Mouse (Mus musculus) cerebellum, adult (tissue): ENCODE results near the gene Gstt4.

Experiments
- ATAC-seq: cut with Nextera tagmentation; 2 replicates; pipeline ENCODE4 v1.9.2; 2017; ENCODE audit warnings: mild to moderate bottlenecking, moderate library complexity, mixed read lengths; ENCODE audit not compliant: insufficient number of reproducible peaks, low FRiP score, low TSS enrichment

Gstt4 gene

DNA sequence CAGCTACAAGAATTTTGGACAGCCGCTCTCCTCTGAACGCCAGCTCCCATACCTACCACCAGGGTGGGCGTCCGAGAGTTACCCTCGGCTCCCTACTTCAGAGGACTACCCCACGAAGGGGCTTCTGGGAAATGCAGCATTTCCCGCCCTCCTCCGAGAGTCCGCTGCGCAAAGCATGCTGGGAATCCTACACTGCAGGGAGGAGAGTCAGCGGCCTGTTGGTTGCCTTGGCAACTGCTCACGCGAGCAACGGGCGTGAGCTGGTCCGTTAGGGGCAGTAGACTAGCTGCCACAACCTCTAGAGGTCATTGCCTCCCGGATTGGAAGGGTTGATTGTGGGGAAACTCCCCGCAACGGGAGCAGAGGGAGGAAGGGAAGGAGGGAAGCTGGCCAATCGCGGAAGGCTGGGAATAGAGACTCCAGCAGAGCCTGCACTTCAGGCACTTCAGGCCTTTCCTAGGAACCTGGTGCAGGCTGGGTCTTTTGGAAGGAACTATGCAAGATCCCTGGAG, 15.0 kb upstream of the Gstt4 start, which contains the start of gene Gstt2:
TSS of gene Gstt2 (minus strand) at position 177 of the 512 bp plus-strand sequence.
- ATAC-seq, result peak; percentile 81

DNA sequence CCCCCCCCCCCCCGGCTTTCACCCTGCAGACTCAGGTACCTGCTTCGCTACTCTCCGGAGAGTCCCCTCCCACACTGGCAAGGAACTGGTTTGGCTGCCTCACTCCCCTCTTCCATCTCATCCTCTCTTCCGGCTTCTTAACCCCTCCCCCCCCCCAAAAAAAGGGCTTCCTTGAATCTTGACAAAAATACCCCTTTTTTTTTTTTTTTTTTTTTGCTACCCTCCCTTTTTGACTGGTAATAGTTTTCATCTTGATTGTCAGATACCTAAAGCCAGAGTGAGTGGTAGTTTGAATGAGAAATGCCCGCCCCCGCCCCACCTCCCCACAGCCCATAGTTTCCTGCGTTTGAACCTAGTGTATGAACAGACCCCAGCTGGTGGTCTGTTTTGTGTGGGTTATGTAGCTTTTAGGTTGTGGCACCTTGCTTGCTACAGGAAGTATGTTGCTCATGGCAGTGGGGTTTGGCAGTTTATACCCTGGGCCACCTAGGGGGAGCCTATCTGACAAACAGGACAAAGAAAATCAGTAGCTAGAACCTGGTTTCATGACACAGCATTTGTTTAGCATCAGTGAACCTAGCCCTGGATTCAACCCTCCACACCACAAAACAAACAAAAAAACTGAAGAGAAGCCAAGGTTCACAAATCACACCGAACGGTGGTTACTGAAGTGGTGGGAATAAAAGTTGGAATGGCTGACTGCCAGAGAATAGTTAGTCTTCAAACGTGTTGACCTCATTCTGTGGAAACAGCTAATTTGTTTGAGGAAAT, 13.6 kb upstream of the Gstt4 start:
- no peak for ATAC-seq

DNA sequence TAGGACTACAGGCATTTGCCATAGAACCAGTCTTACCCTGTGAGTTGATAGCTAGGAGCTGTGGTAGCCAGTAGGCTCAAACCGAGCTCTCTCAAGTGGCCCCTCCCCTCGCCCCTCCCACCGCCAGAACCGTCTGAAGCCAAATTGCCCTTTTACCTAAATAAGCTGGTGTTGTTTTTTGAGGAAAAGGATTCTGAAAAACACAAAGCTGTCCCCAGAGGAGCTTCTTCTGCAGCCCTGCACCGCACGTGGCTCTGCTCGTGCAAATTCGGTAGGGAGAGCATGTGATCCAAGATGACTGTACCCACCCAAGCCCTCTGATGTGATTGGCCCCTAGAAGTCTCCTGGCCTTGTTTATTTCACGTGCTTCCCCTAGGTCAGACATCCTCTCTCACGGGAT, 13.0 kb upstream of the Gstt4 start:
- no peak for ATAC-seq

DNA sequence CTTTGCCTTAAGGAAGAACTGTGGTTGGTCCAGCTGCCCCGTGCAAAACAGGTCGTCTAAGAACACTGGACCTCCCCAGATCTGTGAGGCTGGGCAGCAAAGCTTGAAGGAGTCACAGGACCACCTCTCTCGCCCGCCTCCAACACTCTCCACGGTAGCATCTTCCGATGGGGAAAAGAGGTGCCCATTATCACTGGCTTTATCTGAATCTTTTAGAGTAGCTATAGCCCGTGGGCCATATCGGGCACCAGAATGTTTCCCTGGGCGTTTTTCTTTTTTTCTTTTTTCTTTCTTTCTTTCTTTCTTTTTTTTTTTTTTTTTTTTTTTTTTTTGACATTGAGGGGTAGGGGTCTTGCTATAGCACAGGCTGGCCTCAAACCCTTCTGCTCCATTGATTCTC, 12.4 kb upstream of the Gstt4 start:
- no peak for ATAC-seq

DNA sequence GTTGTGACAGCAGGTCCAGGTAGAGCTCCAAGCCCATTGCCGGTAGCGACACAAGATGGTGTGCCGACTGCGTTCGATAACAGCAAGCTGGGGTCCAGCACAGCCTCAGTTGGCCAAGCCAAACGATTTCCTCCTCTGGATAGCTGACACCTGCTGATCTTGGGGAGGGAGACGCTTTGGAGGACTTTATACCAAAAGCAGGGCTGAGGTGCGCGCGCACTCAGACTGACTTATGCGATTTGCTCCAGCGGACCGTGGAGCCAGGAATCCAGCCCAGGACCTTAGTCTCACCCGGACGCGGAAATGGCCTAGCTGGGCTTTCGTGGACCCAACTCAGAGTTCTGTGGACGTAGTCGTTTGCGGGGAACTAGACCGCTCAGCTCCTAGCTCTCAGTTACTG, 11.9 kb upstream of the Gstt4 start:
- no peak for ATAC-seq

DNA sequence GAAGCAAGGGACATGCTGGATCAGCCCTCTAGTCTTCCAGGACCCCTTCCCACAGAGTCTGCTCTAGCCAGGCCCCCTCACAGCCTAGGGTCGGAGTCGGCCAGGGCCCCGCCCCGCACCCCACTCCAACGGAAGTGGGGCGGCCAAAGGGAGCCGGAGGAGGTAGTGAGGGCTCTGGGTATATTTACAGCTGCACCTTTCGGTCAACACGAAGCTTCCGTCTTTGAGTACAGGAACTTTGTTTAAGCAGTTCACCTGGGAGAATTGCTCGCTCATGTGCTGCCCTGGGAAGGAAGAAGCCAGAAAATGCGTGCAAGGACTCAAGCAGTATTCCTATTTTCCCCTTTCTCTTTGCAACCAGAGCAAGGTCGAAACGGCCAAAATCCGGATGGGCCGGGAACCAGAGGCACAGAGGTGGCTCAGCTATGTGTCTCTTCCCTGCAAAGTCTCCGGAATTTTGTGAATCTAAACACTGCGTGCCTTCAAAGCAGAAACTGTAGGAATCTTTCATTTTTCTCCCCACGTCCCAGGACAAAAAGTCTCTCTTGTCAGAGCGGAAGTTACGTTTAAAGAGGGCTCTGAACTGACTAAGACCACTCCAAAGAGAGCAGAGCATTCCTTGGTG, 11.2 kb upstream of the Gstt4 start:
- no peak for ATAC-seq

DNA sequence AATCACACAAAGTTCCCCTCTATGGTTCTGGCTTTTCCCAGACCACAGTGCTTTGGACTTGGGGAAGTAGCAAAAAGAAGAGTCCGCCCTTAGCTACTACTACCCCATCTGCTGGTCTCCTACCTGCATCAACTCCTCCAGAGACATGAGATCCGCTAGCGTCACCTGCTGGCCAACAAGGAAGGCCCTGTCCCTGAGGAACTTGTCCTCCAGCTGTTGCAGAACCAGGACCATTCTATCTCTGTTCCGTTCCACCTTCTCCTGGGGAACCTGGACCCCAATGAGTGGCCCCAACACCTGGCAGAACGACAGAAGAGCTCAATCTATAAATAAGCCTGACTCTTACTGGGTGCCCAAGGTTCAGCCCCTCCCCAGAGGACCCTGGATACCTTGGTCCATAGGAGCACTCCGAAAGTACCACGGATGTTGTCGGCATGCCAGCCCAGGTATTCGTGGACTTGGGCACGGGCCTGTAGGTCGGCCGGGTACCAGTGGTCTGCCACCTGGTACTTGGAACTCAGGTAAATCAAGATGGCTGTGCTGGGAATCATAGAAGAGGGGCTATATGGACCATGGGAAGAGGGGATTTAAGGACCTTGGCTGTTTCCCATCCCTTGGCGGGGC, 10.0 kb upstream of the Gstt4 start:
- no peak for ATAC-seq

DNA sequence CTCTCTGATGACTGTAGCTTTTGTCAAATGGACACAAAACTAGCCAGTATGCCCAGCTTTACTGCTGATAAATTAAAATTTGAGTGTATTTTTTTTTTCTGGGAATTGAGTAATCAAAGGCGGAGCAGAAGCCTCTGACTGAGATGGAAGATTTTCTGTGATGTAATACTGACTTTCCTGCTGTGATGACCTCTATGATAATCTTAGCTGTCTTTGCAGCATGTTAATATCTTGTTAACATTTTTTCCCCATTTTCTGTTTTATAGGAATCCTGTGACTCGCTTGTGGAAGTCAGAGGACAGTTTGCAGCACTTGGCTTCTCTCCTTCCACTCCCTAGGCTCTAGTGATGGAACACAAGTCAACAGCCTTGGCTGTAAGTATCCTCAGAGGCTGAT, 7.9 kb upstream of the Gstt4 start:
- no peak for ATAC-seq

DNA sequence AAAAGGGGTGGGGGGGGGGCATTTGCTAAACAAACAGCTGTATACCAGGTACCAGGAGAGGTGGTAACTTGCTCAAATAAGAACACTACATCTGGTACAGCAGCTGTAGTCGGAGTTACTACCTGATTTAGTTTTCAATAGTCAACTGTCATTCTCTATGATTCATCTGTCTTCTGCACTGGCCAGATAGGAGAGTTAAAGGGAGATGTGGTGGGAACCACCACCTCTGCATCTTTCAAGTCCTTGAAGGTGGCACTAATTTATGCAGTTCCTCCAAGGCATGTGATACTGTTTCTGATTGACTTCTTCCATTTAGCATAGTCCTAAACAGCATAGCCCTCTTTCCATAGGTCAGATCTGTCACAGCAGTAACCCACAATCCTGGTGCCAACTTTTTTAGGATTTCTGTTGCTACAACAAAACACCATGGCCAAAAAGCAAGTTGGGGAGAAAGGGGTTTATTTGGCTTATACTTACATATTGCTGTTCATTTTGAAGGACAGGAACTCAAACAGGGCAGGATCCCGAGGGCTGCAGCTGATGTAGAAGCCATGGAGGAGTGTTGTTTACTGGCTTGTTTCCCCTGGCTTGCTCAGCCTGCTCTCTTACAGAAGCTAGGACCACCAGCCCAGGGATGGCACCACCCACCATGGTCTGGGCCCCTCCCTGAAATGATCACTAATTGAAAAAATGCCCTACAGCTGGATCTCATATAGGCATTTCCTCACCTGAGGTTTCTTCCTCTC, 7.4 kb upstream of the Gstt4 start:
- ATAC-seq, result no peak

DNA sequence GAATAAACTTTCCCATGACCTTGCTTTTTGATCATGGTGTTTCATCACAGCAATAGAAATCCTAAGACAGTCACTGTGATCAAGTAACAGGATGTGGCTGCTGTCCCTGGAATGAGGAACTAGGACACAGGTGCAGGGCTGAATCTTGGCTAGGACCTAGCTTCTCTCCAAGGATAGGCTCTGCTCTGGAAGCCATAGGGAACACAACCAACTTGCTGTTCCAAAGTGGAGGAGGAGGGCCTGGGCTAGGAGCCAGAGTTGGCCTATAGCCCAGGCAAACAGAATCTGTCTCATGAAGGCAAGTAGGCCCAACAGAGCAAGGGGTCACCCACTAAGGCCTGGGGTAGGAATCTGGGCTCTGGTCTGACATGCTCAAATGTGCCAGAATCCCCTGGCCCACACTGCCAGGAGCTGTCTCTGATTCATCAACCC, 6.2 kb upstream of the Gstt4 start:
- ATAC-seq, result peak; percentile 90

DNA sequence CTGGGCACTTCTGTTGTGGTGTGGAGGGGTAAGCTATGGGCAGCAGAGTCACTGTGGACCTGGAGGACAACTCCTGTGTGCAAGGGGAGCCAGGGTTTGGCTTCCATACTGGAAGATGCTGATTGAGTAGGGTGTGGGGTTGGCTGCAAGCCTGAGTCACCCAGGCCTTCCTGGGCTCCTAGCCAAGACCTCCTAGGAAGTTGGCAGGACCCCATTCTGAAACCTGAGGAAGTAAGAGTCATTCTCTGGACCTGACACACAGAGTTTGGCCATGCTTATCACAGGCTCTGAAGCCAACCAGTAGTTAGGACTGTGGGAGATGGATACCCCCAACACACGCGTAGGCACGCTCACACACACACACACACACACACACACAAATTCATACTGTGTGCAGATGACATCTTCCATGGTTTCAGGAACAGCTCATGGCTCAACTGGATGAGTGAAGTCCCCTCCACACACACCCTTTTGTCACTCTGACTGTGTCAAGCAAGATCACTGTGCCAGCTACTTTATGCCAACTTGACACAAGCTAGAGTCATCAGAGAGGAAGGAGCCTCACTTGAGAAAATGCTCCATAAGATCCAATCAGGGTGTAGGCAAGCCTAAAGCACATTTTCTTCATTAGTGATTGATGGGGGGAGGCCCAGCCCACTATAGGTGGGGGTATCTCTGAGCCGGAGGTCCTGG, 5.5 kb upstream of the Gstt4 start:
- no peak for ATAC-seq

DNA sequence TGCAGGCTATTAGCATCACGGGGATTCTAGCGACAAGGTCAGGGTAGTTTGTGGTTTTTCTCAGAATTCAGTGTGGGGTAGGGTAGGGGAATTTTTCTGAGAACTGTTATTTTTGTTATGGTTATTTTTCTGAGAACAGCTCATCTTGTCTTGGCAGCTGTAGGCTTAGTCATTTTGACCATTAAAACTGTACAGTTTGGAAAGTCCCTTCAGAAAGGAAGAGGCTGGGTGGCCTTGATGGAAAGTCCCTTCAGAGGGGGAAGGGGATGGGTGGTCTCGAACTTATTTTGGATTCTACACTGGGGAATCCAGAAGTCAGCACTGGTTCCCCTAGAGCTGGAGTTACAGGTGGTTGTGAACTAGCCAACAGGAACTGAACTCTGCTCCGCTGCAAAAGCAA, 2.2 kb upstream of the Gstt4 start:
- no peak for ATAC-seq

DNA sequence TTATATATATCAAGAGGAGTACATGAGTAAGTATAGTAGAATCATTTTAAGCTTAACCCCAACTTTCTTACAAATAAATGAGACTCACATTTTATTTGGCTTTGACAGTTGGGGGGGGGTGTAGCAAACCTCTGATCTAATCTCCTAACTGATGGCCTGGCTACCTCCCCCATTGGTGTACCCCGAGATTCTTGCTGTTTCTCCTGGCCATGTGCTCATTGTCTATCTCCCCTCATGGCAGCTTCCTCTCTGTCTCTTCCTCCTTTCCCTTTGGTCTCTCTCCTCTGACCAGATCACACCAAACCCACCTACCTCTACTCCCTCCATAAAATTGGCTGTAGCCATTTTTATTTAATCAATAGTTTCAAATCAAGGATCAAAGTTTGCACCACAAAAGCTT, 1.4 kb upstream of the Gstt4 start:
- ATAC-seq, result no peak

DNA sequence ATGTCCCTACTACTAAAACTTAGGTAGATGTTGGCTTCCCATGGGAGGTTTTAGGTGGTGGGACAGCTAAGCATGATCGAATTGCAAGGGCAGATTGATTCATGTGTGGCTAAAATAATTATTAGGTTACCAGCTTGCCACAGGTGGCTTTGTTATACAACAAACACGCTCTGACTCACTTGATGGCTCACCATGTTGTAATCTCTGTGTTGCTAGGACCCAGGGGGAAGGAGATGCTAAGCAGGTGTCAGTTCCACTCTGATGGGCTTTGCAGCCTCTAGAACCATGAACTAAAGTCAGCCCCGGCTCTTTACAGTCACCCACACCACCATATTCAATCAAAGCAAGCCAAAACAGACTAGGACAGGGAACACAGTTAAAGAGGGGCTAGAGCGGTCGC, 2.5 kb downstream of the Gstt4 start:
- ATAC-seq, result no peak

DNA sequence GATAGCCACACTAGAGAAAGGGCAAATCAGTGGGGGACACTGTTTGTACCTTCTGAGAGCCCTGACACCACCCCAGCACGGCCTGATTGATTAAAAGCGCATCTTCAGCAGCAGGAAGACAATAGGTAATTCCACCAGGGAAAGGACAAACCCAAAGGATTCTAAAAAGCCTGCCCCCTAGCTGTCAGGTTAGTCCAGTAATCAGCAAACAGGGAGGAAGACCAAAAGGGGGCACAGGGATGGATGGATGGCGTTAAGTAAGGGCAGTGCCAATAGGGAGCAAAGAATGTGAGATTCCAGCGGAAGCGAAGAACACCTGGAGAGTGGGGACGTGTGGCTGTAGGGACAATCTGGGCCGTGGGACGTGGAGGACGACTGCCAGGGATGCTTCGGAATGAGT, 3.7 kb downstream of the Gstt4 start:
- no peak for ATAC-seq

DNA sequence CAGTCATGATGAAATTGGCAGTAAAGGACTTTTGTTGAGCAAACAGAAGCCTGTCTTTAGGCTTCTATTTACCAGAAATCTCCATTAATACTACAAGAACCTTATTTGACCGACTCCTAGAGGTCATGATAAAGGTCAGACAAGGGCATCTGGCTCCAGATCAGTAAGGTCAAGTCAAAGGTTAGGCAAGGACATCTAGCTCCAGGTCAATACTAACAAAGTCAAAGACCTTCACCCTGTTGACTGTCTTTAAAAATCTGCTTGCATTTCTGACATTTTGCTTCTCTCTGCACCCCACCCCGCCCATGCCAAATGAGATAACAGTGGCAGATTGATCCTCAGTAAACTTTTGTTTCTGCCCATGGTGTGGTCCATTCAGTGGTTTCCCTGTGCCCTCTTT, 18.1 kb downstream of the Gstt4 start:
- no peak for ATAC-seq

DNA sequence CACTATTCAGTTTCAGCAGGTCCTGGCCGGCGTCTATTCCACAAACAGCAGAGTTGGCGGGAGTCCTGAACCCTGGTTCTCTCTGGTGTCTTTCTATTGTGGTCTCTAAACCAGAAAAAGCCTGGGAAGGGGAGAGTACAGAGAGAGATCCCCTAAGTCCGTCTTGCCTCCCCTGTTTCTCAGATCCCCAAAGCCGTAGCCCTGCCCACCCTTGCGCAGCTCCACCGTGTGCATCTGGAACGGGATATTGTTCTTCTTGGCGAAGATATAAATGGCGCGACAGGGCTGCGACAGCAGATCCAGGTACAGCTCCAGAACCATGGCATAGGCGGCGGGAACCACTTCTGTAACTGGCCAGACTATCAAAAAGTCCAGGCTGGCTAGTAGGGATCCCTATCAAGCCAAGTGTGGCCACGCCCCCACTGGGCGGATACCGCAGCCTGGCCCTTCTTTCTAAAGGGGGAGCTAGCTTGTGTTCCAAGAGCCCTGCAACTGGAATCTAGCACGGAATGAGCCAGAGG, 24.1 kb downstream of the Gstt4 start, which contains the start of gene Gstt1:
TSS of gene Gstt1 (minus strand) at position 409 of the 521 bp plus-strand sequence.
- ATAC-seq, result peak; percentile 54

DNA sequence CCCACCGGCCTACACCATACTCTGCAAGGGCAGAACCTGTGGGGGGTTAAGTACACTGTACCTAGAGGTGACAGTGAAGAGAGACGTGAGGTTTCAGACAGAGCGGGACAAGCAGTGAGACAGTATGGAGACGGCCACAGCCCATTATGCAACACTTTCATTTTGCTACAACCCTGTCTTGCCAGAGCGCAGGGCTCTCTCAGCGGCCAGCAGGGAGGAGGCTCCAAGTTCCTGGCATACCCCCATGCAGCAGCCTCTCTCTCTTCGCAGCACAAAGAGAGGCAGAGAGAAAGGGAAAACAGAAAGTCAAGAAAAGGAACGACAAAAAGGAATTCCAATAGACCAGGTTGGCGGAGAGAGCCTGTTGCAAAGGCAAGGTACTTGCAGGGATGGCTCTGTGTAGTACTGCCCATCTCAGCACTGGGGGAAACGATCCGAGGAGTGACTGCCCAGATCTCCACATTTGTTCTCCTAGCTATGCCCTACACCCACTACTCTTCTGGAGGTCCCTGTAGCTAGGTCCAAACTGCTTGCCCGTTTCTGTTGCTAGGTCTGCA, 24.6 kb downstream of the Gstt4 start:
- peak; percentile 90 for ATAC-seq

DNA sequence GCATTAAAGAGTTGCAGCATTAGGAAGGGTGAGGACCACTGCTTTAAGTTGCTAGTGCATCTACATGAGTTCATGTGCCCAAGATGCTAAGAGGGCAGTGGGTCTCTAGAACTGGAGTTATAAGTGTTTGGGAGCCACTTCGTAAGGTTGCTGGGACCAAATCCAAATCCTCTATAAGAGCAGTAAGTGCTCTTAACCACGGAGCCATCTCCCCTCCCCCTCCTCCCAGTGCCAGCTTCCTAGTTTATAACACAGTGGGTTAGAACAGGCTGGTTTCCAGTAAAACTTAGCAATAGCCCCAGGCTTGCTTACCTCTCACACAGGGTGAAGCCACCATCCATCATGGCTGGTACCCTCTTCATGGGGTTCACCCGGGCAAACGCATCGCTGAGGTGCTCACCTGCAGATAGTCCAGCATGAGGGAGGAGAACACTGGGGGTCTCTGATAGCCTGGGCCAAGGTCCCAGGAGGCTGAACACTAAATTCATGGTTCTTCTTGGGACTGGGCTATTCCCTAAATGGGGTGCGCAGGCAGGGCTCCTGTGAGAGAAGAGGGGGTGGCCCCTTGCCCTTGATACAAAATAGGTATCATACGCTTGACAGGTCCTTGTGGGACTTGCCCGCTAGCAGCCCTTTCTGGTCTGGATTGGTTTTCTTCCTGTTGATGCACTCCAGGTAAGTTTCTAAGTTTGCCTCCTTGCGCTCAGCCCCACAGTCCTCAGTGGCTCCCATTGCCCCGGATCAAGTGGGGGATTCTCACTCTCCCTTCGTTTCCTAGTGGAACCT, 25.4 kb downstream of the Gstt4 start:
- no peak for ATAC-seq
